Mouse (Mus musculus) heart, postnatal 0 days (tissue): Measurements from ENCODE around the gene L3mbtl2.

Experiments used
- CTCF ChIP-seq: IDR thresholded peaks from 2 replicates; pipeline ENCODE4 v1.5.1; 2016; ENCODE audit warnings: antibody characterized with exemption, control low read depth, low read depth
- EP300 ChIP-seq: IDR thresholded peaks from 2 replicates; pipeline ENCODE4 v1.6.1; 2016; ENCODE audit warnings: antibody characterized with exemption, low read depth

DNA sequence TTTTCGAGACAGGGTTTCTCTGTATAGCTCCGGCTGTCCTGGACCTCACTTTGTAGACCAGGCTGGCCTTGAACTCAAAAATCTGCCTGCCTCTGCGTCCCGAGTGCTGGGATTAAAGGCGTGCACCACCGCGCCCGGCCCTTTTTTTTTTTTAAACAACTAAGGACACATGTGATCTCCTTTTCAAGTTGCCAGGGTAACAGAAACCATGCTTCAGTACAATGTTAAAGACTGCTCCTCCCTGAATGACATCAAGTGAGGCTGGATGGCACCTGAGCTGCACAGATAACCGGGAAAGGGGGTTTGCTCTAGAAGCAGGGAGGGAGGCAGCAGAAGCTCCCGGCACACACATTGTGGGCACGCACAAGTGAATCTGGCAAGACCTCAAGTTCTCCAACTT lies 45.3 kb downstream of the L3mbtl2 start:
- TF ChIP-seq CTCF: no peak
- TF ChIP-seq EP300: no peak
